Mouse (Mus musculus) kidney, adult 2 months (tissue): ENCODE results near the gene Cyp27b1.

Experiments
- CTCF ChIP-seq: fragments of 200-500 bp; conservative IDR thresholded peaks from 2 replicates; pipeline ENCODE4 v1.5.1; 2011; ENCODE audit warnings: low read depth, mild to moderate bottlenecking, control low read depth, low read length, moderate library complexity, mixed read lengths; ENCODE audit not compliant: insufficient read depth, insufficient read length
- POLR2A ChIP-seq: fragments of 200-500 bp; IDR thresholded peaks from one replicate; pipeline ENCODE4 v1.6.1; 2011; ENCODE audit warnings: low read depth, low read length, control low read depth

DNA sequence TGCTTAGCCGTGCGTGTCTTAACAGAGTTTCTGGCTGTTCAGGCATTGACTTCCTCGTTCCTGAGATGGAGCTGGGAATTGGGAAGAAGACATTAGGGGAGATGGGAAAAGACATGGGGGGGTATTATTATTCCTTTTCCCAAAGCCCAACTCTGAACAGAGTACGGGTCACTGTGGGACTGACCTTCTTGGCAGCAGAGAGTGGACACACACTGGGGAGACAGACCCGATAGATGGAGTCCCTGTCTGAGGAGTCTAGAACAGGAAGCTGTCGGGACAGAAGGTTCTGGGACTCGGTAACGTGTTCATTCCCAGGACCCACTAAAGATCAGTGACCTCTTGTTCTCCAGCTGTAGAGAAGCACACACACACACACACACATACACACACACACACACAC lies 27.6 kb downstream of the Cyp27b1 start:
- TF ChIP-seq POLR2A (no peak), CTCF (no peak)
